Mouse (Mus musculus) limb, embryonic 11.5 days (tissue): ENCODE results near the gene Tamm41. TPM values are rescaled to one million over a fixed set of nuclear protein-coding genes. Genes with fewer than 3 reads are reported as not detected.

Source experiments
- ATAC-seq: fragments of 200-750 bp; cut with Nextera tagmentation; 2 replicates; pipeline ENCODE4 v1.8.0; 2017; ENCODE audit warnings: low read depth; ENCODE audit not compliant: insufficient number of reproducible peaks, low FRiP score, low TSS enrichment
- DNase-seq: peaks from one replicate; pipeline ENCODE4 v3.0.0-alpha.2; 2015; ENCODE audit warnings: low spot score
- H3K27ac ChIP-seq: fragments of 300-500 bp; sonication (generic); replicated peaks from 2 replicates; pipeline ENCODE4 v1.5.1; 2014; ENCODE audit warnings: low read depth, mild to moderate bottlenecking, low read length
- H3K27me3 ChIP-seq: fragments of 300-500 bp; sonication (generic); 2 replicates; pipeline ENCODE4 v1.6.1; 2014; ENCODE audit warnings: mild to moderate bottlenecking, low read length, mixed read lengths; ENCODE audit not compliant: control insufficient read depth, insufficient read depth
- H3K36me3 ChIP-seq: fragments of 300-500 bp; sonication (generic); 2 replicates; pipeline ENCODE4 v1.6.1; 2014; ENCODE audit warnings: mild to moderate bottlenecking, low read length, moderate library complexity, mixed read lengths; ENCODE audit not compliant: control insufficient read depth, insufficient read depth
- H3K4me1 ChIP-seq: fragments of 300-500 bp; sonication (generic); 2 replicates; pipeline ENCODE4 v1.6.1; 2014; ENCODE audit warnings: low read length, mixed read lengths; ENCODE audit not compliant: control insufficient read depth, insufficient read depth
- H3K4me2 ChIP-seq: fragments of 300-500 bp; sonication (generic); 2 replicates; pipeline ENCODE4 v1.6.1; 2014; ENCODE audit warnings: low read depth, mild to moderate bottlenecking, moderate library complexity; ENCODE audit not compliant: severe bottlenecking
- H3K4me3 ChIP-seq: fragments of 300-500 bp; sonication (generic); 2 replicates; pipeline ENCODE4 v1.5.1; 2014; ENCODE audit warnings: low read depth, low read length
- H3K9ac ChIP-seq: fragments of 300-500 bp; sonication (generic); 2 replicates; pipeline ENCODE4 v1.6.1; 2014; ENCODE audit warnings: mild to moderate bottlenecking, low read length
- H3K9me3 ChIP-seq: fragments of 300-500 bp; sonication (generic); 2 replicates; pipeline ENCODE4 v1.6.1; 2016; ENCODE audit warnings: low read length; ENCODE audit not compliant: control insufficient read depth
- WGBS: fragments of 180-500 bp; shearing (Covaris S2); extraction: QIAGEN DNeasy Blood & Tissue Kit; methylation state at CpG from one replicate; pipeline ENCODE4 v1.1.7; 2014; 5-methylcytosine and 5-hydroxymethylcytosine counted together
- polyA plus RNA-seq: library from polyadenylated mRNA; unstranded; fragments of >200 nt; fragmentation: Nextera tagmentation; extraction: Ambion mirVana; gene quantifications from 2 replicates; pipeline ENCODE4 v1.2.1, GENCODE M21; 2014

The Tamm41 gene
- polyA plus RNA-seq, 1 experiment from 2014 or later = 94.2 TPM

DNA sequence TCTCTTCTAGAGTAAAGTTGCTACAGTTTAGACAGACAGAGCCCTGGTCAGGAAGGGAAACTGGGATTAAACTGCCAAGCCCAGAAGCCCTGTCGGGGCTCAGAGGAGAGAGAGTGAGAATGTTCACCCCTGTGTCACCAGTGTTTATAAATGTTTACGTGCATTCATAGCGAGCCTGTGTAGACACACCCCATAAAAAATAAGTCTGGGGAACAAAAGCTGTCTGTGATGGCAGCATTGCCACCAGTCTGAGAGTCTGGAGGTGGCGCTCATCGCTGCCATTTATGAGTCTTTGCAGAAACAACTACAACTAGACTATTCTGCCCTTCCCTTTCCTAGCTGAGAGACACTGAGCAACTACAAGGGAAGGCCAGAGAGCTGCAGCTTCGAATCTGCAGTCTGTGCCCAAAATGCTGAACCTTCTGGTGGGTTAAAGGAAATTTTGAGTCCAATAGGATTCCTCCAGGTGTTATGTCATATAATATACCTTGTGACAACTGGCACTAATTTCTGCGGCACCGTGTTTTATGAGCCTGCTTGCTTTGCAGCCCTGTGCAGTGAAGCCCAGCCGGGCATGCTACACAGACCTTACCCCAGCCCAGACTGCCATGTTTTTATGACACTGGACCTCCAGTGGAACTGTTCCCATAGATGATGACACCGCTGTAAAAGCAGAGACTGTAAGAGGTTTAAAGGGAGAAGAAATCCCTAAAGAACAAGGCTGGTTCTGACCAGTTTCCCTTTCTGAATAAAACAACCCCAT lies 79.2 kb downstream of the Tamm41 start:
- no peak for DNase-seq
- Histone ChIP-seq H3K4me2 (peak overlapping the region; percentile 17; the same call in 1 of the 2 replicates), H3K9ac (no peak overlapping the region), H3K9me3 (no peaks in the 10 kb centered on the region), H3K4me3 (no peak overlapping the region), H3K4me1 (peaks cover 17% of the 10 kb centered on the region), H3K27ac (no peak overlapping the region), H3K36me3 (no peaks in the 10 kb centered on the region), H3K27me3 (no peaks in the 10 kb centered on the region)
- 50% methylated on average over 10 of the region's 10 CpGs for WGBS
- ATAC-seq = no peak

DNA sequence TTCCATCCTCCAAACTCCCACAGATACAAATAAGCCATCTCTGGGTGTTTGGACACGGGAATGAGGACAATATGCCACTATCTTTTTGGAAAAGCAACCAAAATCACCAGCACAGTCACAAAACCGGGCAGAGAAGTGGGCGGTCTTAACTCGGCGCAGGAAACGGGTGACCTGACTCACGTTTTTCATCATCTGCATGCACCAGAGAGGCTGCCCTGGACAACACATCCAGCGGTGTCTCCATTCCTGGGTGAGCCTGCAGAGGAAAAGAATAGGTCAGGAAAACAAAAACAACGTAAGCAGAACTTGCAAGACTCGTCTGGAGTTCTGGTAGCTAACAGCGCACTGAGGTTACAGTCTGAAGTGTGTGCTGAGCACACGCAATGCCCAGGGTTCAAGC lies 79.9 kb downstream of the Tamm41 start:
- Histone ChIP-seq H3K4me1 (peaks cover 17% of the 10 kb centered on the region), H3K36me3 (no peaks in the 10 kb centered on the region), H3K27ac (no peak overlapping the region), H3K4me3 (no peak overlapping the region), H3K9ac (no peak overlapping the region), H3K4me2 (no peak overlapping the region), H3K9me3 (no peaks in the 10 kb centered on the region), H3K27me3 (no peaks in the 10 kb centered on the region)
- no peak for ATAC-seq
- no peak for DNase-seq
- 81% methylated on average over 12 of the region's 12 CpGs for WGBS

DNA sequence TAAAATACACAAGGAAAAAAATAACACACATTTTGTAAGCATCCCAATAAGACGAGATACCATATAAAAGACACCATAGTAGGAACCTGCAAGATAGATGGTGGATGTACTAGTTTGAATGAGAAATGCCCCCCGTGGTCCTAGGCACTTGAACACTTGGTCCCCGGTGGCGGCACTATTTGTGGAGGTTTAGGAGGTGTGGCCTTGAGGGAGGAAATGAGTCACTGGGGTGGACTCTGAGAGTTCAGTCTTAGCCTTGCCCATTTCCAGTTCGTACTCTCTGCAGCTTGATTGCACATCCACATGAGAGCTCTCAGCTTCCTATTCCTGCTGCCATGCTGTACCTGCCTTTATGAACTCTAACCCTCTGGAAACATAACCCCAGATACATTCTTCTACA lies 83.2 kb downstream of the Tamm41 start:
- H3K9ac ChIP-seq = no peak overlapping the region
- peaks cover 13% of the 10 kb centered on the region for H3K4me1 ChIP-seq
- no peak overlapping the region for H3K27ac ChIP-seq
- no peak for ATAC-seq
- no peaks in the 10 kb centered on the region for H3K27me3 ChIP-seq
- no peak overlapping the region for H3K4me3 ChIP-seq
- no peaks in the 10 kb centered on the region for H3K36me3 ChIP-seq
- DNase-seq = no peak
- no peak overlapping the region for H3K4me2 ChIP-seq
- 82% methylated on average over 5 of the region's 5 CpGs for WGBS
- no peaks in the 10 kb centered on the region for H3K9me3 ChIP-seq

Other genes with a start within 250 kb of the Tamm41 start
- 98.4 and 101 TPM in 2 replicates for gene Vgll4, start 67.9 kb downstream of the Tamm41 start, polyA plus RNA-seq
- gene Syn2, start 97.0 kb upstream of the Tamm41 start, polyA plus RNA-seq = 0.44 and 0.99 TPM in 2 replicates
- gene Gm17482, start 189.5 kb upstream of the Tamm41 start, polyA plus RNA-seq = not detected in 2 replicates
- gene Timp4, start 214.3 kb upstream of the Tamm41 start, polyA plus RNA-seq = 0.14 and 0.31 TPM in 2 replicates